Mouse (Mus musculus) C2C12 (cell line): ENCODE results near the gene Vps35l. TPM values are rescaled to one million over a fixed set of nuclear protein-coding genes. Genes with fewer than 3 reads are reported as not detected.
A peak's percentile ranks its signal among the peaks of the same experiment; 100 is the strongest.

Experiments used
- H3K27me3 ChIP-seq: one replicate; pipeline ENCODE4 v1.6.1; 2011; ENCODE audit not compliant: control insufficient read depth, insufficient read depth, insufficient read length
- H3K36me3 ChIP-seq: one replicate; pipeline ENCODE4 v1.6.1; 2011; ENCODE audit not compliant: control insufficient read depth, insufficient read depth
- H3K4me3 ChIP-seq: one replicate; pipeline ENCODE4 v1.5.1; 2011; ENCODE audit warnings: mild to moderate bottlenecking, control low read depth; ENCODE audit not compliant: poor library complexity, insufficient read depth, severe bottlenecking
- H3K79me2 ChIP-seq: one replicate; pipeline ENCODE4 v1.6.1; 2011; ENCODE audit not compliant: control insufficient read depth, insufficient read depth
- H3K79me3 ChIP-seq: one replicate; pipeline ENCODE4 v1.6.1; 2011; ENCODE audit warnings: low read depth, control low read depth
- H3ac ChIP-seq: one replicate; pipeline ENCODE3; 2011; ENCODE audit warnings: low read depth; ENCODE audit not compliant: control insufficient read depth, insufficient read length
- CEBPB ChIP-seq: IDR thresholded peaks from one replicate; pipeline ENCODE4 v1.6.1; 2011; ENCODE audit warnings: low read depth, mild to moderate bottlenecking, control low read depth, moderate library complexity
- CTCF ChIP-seq: IDR thresholded peaks from one replicate; pipeline ENCODE4 v1.5.1; 2011; ENCODE audit not compliant: control insufficient read depth, insufficient read depth, insufficient read length
- FOSL1 ChIP-seq: IDR thresholded peaks from one replicate; pipeline ENCODE4 v1.8.0; 2011; ENCODE audit warnings: mild to moderate bottlenecking, low read length; ENCODE audit not compliant: poor library complexity, insufficient read depth, severe bottlenecking
- MAX ChIP-seq: IDR thresholded peaks from one replicate; pipeline ENCODE4 v1.6.1; 2011; ENCODE audit warnings: mild to moderate bottlenecking, control low read depth
- MYOD1 ChIP-seq: IDR thresholded peaks from one replicate; pipeline ENCODE4 v1.6.1; 2011; ENCODE audit warnings: low read depth; ENCODE audit not compliant: control insufficient read depth, insufficient read length
- MYOG ChIP-seq: IDR thresholded peaks from one replicate; pipeline ENCODE4 v1.6.1; 2011; ENCODE audit not compliant: control insufficient read depth, insufficient read length; ENCODE audit errors: extremely low read depth
- USF1 ChIP-seq: IDR thresholded peaks from one replicate; pipeline ENCODE4 v1.6.1; 2011; ENCODE audit warnings: low read depth, mild to moderate bottlenecking, control low read depth, moderate library complexity
- polyA plus RNA-seq: library from polyadenylated mRNA; unstranded; fragments of >200 nt; fragmentation: generic; extraction: Trizol; gene quantifications from one replicate; pipeline ENCODE4 v1.2.1, GENCODE M21; 2012; ENCODE audit warnings: missing spikeins

The Vps35l gene
- polyA plus RNA-seq, 1 experiment, result 39.6 TPM

GRCm38 (mm10) chr7:118855877-118856304 is 115.9 kb downstream of the Vps35l start, which contains the start of gene Knop1:
Knop1 (minus strand) TSS chr7:118856254.
- H3K79me2 ChIP-seq, result peaks cover 56% of the 10 kb centered on the region
- peaks cover 30% of the 10 kb centered on the region for H3K36me3 ChIP-seq
- H3K4me3 ChIP-seq, result peak within 1 kb of the TSS; percentile 85

DNA sequence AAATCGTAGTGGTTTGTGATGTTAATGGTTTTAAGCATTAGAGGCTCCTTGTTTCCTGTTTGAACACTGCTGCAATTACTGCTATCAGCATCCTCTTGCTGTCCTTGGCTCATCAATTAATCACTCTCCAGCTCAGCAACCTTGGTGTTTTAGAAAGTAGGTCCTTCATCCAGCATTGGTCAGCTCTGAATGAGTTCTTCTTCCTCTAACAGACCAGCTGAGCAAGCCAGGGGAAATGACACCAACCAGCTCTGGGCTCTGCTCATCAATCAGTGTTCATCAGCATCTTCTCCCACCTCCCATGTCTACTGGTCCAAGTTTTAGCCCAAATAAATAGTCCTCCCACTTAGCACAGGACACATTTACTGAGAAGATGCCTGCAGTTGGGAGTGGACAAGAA is 118.6 kb downstream of the Vps35l start:
- no peak for TF ChIP-seq CTCF
- TF ChIP-seq FOSL1, result no peak
- no peak for TF ChIP-seq MYOG
- no peak for TF ChIP-seq CEBPB
- TF ChIP-seq MYOD1, result no peak
- TF ChIP-seq MAX, result no peak
- TF ChIP-seq USF1, result no peak
- H3K79me3 ChIP-seq, result peaks cover 16% of the 10 kb centered on the region
- no peak overlapping the region for H3ac ChIP-seq
- peaks cover 29% of the 10 kb centered on the region for H3K79me2 ChIP-seq
- H3K27me3 ChIP-seq, result no peaks in the 10 kb centered on the region
- no peak overlapping the region for H3K4me3 ChIP-seq
- H3K36me3 ChIP-seq, result peaks cover 6% of the 10 kb centered on the region

More at GRCm38 (mm10) chr7:118855877-118856304, 115.9 kb downstream of the Vps35l start, which contains the start of gene Knop1:
- TF ChIP-seq MYOG (no peak), MYOD1 (no peak), CTCF (no peak), FOSL1 (no peak), USF1 (no peak), CEBPB (no peak), MAX (no peak)
- Histone ChIP-seq H3K27me3 (no peaks in the 10 kb centered on the region), H3K79me3 (peaks cover 24% of the 10 kb centered on the region), H3ac (peak within 1 kb of the TSS; percentile 46)

DNA sequence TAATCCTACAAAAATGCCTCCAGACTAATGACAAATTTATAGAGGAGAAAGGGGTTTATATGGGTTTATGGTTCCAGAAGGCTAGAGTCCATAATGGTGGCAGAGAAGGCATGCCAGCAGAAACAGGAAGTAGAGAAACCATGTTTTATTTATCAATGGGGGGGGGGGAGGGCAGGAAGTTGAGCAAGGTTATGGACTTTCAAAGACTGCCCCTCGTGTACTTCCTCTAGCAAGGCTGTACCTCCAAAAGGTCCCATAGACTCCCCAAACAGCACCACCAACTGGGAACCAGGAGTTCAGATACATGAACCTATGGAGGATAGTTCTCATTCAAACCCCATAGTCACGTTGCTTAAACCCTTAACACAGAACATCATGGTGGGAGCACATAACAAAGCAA is 125.3 kb downstream of the Vps35l start:
- Histone ChIP-seq H3ac (no peak overlapping the region), H3K79me3 (no peaks in the 10 kb centered on the region), H3K36me3 (no peaks in the 10 kb centered on the region), H3K4me3 (no peak overlapping the region), H3K27me3 (no peaks in the 10 kb centered on the region), H3K79me2 (no peaks in the 10 kb centered on the region)
- no peak for TF ChIP-seq MAX
- no peak for TF ChIP-seq CEBPB
- no peak for TF ChIP-seq FOSL1
- no peak for TF ChIP-seq MYOG
- no peak for TF ChIP-seq USF1
- no peak for TF ChIP-seq MYOD1
- TF ChIP-seq CTCF, result no peak

GRCm38 (mm10) chr7:118879466-118880029 is 139.5 kb downstream of the Vps35l start:
- Histone ChIP-seq H3K4me3 (no peak overlapping the region), H3K79me3 (no peaks in the 10 kb centered on the region), H3K27me3 (no peaks in the 10 kb centered on the region), H3K36me3 (no peaks in the 10 kb centered on the region), H3ac (no peak overlapping the region), H3K79me2 (no peaks in the 10 kb centered on the region)
- TF ChIP-seq MYOD1, result no peak
- TF ChIP-seq USF1, result no peak
- TF ChIP-seq FOSL1, result no peak
- TF ChIP-seq CEBPB, result no peak
- TF ChIP-seq MYOG, result no peak
- no peak for TF ChIP-seq CTCF
- TF ChIP-seq MAX, result no peak

GRCm38 (mm10) chr7:118883957-118884356 is 143.9 kb downstream of the Vps35l start:
- no peak for TF ChIP-seq MAX
- no peak for TF ChIP-seq MYOD1
- no peak for TF ChIP-seq USF1
- no peak for TF ChIP-seq CEBPB
- TF ChIP-seq FOSL1, result no peak
- TF ChIP-seq MYOG, result no peak
- TF ChIP-seq CTCF, result no peak
- no peak overlapping the region for H3K4me3 ChIP-seq
- H3K79me2 ChIP-seq, result no peaks in the 10 kb centered on the region
- no peaks in the 10 kb centered on the region for H3K36me3 ChIP-seq
- no peak overlapping the region for H3ac ChIP-seq
- no peaks in the 10 kb centered on the region for H3K79me3 ChIP-seq
- H3K27me3 ChIP-seq, result no peaks in the 10 kb centered on the region

GRCm38 (mm10) chr7:118884969-118885368 is 144.9 kb downstream of the Vps35l start:
- TF ChIP-seq CEBPB (no peak), FOSL1 (no peak), CTCF (no peak), USF1 (no peak), MYOD1 (no peak), MAX (no peak), MYOG (no peak)
- no peak overlapping the region for H3K4me3 ChIP-seq

More at GRCm38 (mm10) chr7:118884969-118885368, 144.9 kb downstream of the Vps35l start:
- H3K79me3 ChIP-seq, result no peaks in the 10 kb centered on the region
- no peaks in the 10 kb centered on the region for H3K27me3 ChIP-seq
- H3K79me2 ChIP-seq, result no peaks in the 10 kb centered on the region
- no peak overlapping the region for H3ac ChIP-seq
- no peaks in the 10 kb centered on the region for H3K36me3 ChIP-seq
